Mouse (Mus musculus) yolk sac, embryonic 10.5 days (tissue): ENCODE results near the gene Tbkbp1.
A peak's percentile ranks its signal among the peaks of the same experiment; 100 is the strongest.

Experiments
- DNase-seq: peaks from one replicate; pipeline ENCODE4 v3.0.0-alpha.2; 2017; ENCODE audit warnings: low spot score

The Tbkbp1 gene

DNA sequence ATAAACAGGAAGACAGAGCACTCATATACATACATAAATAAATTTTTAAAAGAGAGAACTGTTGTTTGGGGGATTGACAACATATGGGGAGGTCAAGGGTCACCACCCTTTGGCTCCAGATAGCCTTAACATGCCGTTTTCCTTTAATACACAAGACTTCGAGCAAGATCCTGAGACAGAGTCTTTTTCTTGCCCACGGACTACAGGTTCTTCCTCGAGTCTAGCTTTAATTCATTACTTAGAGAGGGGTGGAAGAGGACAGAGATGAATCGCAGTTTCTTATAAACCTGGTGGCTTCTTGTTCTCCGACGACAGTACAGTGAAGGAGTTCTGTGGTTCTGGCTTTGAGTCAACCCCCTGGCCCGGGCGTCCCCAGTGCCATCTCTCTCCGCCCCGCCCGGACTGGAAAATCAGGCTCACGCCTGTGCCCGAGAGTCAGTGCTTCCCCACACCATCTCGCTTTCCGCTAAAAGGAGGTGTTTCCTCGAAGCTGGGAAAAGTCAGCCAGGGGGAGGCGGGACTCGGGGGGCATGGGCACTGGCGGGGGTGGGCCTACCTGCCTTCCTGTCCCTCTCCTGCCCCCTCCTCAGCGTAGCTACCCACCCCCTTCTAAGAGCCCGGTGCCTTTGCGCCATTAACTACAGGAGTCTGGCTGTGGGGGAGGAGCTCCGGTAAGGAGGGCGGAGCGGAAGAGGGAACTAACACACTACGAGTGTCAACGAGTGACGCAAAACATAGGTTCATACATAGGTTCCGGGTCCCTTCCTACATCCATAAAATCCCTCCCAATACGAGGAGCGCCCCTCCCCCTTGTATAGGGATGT, 24.4 kb downstream of the Tbkbp1 start:
- peak; percentile 53 for DNase-seq

DNA sequence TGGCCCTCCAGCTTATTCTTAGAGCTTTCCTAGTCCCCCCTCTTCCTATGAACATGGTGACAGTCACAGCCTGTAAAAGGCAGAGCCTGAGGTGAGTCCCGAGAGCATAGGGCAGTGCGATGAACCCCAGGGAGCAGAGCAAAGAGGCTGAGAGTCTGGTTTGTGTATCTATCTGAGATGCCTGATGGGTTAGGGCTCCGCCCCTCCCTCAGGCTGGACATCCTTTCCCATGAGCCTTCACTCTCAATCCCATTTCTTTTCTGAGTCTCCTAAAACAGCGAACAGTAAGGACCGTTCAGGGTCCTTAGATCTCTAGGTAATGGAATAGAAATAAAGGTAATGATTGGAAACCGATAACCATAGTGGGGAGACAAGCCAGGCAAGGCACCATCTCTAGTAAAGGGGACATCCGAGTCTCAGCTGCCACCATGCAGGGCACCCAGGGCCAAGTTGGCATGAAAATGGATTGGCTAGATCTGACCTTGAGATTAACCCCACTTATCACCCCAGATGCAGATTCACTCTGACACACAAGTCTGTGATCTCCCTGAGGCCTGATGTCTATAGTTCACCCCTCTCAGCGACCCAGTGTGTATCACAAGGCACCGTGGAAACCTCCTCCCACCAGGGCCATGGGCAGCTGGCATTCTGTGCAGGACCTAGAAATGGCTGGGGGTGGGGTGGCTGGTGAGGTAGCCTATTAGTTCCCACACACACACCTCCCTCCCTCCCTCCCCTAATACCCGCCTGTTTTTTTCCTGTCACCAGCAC, 26.8 kb downstream of the Tbkbp1 start:
- no peak for DNase-seq

DNA sequence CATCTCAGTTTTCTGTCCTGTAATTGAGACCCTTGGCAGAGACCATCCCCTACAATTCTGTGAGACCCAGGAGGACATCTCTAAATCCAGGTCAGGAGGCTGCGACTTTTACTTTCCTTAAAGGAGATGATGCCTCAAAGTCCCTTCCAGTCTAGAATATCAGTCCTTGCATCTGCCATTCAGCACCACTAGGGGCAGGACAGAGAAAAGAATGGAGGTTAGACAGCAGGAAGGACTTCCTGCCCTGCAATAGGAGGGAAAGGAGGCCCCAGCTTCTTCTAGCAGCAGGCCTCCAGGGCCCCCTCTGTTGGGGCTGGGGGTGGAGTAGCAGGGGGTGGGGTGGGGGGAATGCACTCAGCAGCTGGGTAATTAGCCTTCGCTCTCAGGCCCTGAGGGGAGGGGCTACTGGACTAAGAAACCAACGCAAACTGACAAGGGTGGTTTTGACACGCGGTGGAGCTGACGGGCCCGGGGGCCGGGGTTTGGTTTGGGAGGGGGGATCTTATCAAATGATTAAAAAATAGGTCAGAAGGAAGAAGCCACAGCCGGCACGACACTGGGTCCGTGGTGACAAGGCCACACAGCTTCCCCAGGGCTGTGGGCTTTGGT, 27.9 kb downstream of the Tbkbp1 start:
- DNase-seq = no peak

DNA sequence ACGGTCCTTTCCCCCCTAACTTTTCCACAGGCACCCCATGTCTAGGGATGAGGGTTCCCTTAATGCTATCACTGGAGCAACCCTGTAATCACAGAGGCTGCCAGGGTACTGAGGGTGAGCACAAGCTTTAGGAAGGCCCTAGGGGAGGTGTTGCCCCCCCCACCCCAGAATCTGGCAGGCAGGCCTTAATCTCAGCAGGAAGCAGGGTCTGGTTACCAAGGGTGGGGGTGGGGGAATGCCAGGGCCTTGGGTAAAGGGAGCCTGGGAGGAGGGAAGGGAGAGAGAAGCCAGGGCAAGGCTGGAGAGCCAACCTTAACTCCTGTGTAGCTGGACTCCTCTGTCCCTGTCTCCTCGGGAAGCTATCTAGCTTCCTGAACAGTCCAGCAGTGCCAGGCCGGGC, 30.7 kb downstream of the Tbkbp1 start:
- no peak for DNase-seq

DNA sequence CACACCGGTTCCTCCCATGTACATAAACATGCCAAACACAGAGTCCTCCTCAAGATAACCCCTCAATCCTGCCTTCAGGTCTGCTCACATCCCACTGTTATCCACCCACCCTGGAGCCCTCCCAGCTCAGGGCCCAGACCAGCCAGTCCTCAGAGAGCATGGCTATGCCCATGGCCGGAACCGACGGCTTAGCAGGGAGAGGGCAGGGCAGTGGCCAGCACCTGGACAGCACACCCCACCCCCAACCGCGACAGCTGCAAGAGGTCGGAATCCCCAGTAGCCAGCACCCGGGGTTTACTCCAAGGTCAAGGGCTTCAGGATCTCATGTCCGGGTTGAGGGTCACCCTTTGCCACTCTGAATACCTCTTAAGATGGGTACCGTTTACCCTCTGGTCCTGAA, 31.1 kb downstream of the Tbkbp1 start:
- DNase-seq = no peak

DNA sequence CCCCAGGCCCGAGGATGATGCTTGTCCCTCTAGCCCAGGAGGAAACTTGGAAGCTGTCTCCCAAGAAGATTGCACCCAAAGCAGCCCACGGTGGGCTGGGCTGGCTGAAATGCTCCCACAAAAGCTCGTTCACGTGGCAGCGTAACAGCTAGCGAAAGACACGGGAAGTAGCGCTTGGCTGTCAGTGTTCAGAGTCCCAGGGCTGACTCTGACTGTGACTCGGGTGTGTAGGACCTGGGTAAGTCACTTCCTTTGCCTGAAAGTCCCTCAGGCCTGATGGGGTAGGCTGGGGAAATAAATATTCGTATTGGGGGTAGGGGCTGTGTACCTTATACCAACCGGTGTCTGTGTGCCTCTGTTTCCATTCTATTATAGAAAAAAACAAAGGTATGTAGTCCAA, 35.5 kb downstream of the Tbkbp1 start:
- no peak for DNase-seq

DNA sequence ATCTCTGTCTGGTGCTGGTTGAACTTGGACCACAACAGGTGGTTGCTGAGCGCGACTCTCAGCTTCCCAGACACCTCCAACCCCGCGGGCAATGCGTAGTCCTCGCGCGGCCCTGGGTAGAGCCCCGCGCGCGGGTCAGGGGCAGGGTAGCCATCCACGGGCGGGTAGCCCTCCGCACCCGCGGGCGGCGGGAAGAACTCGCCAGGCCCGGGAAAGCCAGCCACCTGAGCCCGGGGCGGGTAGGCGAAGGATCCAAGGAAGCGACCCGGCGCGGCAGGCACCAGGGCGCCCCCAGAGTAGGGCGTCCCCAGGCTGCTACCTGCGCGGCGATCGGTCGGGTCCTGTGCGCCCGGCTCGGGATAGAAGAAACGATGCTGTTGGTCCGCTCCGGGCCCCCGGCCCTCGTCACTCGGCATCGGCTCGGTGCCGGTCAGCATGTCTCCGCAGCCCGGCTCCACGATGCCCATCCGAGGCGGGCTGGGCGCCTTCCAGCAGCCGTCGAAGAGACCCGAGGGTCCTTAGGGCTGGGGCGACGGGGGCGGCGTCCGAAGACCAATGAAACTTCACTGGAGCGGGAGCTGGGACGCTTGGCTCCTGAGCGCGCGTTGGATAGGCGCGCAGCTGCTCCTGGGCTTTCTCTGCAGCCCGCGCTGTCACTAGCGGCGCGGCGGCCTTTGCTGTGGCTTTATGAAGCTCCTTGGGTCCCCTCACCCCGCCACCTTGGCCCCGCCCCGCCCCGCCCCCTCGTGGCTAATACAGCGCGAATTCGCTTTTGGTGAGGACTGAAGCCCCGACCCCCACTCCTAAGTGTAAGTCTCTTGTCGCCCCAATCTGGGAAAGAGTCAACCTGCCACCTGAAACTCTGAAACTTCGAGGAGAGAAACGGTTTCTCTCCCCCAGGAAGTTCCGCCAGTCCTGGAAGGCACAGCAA, 36.4 kb downstream of the Tbkbp1 start, which contains the start of gene Tbx21:
TSS of gene Tbx21 (minus strand) at position 661 of the 931 bp plus-strand sequence.
- no peak for DNase-seq

DNA sequence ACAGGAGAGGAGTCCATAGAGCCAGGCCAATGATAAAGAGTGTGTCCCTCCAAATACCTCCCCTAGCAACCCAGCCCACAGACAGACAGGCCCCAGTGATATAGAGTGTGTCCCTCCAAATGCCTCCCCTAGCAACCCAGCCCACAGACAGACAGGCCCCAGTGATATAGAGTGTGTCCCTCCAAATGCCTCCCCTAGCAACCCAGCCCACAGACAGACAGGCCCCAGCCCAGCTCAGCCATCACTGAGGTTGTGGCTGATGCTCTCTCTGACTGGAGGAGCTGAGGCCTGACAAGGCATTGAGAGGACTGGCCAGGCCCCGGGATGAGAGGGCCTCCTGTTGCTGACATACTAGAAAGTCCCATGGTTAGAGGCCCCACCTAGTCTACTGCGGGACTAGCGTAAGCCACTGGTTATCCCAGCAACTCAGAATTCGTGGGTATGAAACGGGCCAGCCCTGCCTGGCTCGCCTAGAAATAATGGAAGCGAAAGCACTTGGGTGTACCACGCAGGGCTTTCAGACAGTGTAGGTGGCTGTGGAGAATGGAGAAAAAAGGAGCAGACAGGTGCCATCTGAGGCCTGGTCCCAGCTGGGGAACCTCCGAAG, 38.7 kb downstream of the Tbkbp1 start:
- DNase-seq = no peak

DNA sequence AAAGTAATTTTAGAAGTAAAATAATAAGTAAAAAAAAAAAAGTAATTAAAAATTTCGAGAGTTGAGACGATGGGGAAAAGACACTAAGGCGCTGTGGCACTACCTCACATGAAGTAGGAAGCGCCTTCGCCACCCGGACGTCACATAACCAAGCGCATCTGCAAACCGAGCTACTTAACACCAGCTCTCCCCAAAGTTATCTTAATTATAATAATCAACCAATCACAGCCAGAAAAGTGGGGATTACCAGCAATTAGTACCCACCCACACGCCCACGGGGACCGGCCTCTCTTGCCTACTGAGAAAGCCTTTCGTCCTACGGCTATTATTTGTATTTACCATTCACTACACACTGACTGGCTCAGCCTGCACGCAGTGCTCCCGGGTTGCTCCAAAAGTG, 42.3 kb downstream of the Tbkbp1 start:
- no peak for DNase-seq

DNA sequence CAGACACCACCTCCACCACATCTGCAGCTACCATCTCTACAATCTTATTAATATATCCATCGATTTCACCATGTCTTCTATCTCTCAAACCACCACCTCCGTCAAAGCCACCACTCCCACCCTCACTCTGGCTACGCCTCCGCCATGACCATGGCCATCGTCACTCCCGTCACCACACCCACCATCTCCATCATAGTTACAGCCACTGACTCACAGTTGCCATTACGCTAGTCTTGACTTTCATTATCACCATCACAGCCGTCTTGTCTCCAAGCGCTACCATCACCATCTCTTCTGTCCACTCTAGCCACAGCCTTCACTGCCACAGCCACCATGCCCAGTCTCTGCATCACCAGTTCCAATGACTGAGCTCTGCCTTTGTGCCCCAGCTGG, 47.2 kb downstream of the Tbkbp1 start:
- DNase-seq = no peak

DNA sequence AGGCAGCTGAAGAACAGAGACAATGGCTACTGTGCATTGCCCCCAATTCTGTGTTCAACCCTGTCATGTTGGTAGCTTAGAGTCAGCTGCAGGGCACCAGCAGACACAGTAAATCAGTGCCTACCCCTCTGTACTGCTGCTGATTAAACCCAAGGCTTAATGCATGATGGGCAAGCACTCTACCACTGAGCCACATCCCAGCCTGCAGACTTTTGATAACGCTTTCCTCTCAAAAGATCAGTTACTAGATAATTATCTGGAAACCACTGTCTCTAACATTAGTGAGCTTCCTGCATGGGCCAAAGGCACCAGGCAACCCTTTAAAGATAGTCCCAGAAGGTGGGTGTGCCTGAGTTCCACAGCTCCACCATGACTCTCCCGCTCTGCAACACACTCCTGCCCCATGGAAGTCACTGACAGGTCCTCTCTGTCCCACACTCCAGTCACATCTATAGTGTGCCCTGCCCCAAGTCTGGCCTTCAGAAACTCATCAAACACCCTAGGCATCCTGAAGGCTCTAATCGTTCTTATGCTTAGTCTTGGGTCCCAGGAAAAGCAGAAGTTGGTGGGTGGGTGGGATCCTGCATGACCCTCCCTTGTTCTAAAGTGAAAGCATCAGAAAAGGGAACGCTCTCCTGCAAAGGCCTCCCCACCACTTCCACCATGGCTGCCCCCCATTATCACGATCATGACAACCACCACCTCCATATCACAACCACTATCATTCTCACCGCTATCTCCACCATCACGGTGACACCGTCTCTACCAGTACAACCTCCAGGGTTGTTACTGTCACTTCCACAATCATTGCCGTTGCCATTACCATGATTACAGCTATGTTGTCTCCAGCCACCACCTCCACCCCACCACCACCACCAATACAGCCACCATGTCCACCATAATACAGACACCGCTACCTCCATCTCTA, 47.9 kb downstream of the Tbkbp1 start:
- no peak for DNase-seq

DNA sequence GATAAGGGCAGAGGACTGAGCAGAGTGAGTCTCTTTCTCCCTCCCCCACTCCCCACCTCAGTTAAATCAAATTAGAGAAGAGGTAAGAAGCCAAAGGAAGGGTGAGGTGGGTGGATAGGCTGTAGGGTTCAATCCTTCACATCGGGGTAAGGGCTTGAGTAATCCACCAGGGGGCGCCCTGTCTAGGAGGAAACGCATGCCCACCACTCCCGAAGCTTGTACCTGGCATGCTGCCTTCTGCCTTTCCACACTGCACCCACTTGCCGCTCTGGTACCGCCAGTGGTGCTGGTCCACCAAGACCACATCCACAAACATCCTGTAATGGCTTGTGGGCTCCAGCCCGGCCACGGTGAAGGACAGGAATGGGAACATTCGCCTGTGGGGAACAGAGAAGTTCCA, 49.6 kb downstream of the Tbkbp1 start:
- DNase-seq = peak; percentile 25

DNA sequence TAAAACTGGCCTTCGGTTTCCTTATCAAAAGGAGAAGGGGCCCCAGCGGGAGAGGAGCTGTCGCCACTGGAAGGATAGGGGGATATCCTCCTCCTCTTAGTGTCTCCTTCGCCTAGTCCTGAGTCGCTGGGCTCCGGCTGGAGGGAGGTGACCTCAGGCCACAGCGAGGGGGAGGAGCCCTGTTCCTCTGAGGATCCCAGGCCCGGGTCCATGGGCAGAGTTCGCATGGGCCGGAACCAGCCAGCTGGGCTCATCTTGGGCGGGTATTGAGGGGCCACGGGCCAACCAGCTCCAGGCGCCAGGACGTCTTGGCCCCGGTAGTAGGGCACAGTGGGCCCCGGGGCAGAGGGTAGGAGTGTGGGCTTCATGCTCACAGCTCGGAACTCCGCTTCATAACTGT, 52.5 kb downstream of the Tbkbp1 start:
- no peak for DNase-seq

DNA sequence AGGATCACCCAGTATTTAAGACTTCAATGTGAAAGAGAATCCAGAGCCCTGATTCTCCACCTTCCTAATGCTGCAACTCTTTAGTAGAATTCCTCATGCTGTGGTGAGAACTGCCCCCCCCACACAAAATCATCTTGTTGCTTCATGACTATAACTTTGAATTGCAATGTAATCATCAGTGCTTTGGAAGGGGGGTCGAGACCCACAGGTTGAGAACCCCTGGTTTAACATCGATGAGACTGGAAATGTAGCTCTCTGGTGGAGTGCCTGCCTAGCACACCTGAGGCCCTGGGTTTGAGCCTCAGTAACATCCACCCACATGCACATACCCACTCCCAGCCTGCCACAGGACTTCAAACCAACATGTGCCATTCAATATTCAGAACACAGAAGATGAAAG, 56.7 kb downstream of the Tbkbp1 start:
- DNase-seq = no peak

DNA sequence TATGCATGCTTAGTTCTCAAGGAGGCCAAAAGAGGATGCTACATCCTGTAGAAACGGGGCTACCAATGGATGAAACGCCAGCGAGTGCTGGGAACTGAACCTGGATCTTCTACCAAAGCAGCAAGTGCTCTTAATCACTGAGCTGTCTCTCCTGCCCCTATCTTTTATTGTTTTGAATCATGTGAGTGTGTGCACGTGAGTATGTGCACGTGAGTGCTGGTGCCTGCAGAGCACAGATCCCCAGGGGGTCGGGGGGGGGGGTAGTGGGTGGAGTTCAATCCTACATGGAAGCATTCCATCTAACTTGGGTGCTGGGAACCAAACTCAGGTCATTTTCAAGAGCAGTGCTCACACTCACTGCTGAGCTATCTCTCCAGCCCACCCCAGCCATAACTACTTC, 64.9 kb downstream of the Tbkbp1 start:
- DNase-seq = no peak
